Mouse (Mus musculus) spleen, adult 18-20 months (tissue): ENCODE results near the gene Fam118a.
A peak's percentile ranks its signal among the peaks of the same experiment; 100 is the strongest.
"Not testable (repeated sequence)": the region's sequence is repeated elsewhere in the genome, so short reads cannot be mapped to it uniquely, and the experiment has no call there.

Experiments used
- DNase-seq, 2 experiments: peaks; one replicate each; pipeline ENCODE4 v3.0.0; 2022; ENCODE audit warnings: mixed read lengths in 2 of 2

The Fam118a gene

DNA sequence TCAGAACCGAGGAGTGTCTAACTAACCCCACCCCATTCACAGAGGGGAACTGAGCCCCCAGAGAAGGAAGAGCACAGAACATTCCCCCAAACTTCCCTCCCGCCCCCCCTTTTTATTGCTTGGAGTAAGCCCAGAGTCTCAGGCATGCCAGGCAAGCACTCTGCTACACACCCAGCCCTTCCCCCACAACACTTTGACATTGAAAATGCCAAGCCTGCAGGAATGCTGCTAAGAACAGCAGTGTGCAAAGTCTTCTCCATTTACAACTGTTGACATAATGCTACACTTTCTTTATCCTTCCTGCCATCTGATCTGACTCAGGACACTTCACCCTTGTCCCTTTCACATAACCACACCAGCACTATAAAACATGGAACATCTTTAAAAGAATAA, 16.1 kb upstream of the Fam118a start:
- DNase-seq, result no peak

DNA sequence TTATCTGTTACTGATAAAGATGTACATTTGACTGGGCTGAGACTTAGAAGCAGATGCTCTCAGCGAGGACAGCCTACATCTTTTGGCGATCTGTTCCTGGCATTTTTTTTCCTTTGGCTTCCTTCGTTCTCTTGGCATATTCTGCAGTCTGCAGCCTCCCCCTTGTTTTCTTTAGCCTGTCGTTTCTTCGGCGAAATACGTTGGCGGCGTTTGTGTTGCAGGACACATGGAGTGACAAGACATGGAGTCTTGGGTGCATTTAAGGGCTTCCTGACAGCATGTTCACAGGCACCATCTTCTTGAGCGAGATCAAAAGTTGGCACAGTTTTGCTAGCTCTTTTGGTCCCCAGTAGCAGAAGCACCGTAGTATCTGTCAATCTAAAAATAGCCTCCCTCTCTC, 13.0 kb upstream of the Fam118a start:
- DNase-seq, result no peak

DNA sequence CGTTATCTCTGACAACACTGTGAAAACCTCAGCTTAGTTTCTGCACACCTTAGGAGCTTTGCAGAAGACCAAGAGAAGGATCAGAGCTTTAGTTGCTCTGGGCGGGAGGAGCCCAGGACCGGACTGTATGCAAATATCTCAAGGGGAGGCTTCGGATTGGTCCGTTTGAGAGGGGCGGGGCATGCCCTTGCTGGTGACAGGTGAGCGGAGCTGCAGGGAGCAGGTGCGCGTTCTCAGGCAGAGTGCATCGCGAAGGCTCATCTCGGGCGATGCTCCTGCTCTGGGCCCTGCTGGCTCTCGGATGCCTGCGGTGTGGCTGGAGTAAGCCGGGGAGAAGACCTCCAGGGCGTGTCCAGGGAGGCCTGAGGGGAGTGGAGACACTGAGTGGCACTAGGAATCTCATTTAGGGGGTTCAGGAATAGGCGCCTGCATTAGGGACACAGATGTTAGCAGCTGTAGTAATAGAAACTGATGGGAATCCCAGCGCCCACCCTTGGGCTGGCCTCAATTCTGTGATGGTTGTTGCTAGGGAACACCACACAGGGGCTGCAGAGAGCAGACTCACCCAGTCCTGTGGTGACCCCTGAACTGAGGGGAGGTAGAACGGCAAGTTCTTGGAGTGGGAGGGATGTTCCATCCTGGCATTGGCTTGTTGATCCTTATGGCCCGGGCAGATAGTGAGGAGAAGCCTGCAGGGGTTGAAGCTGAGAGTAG, 11.6 kb upstream of the Fam118a start, which contains the start of gene Upk3a:
Gene Upk3a (plus strand): TSS at position 191 of the 714 bp plus-strand sequence.
- no peak for DNase-seq

DNA sequence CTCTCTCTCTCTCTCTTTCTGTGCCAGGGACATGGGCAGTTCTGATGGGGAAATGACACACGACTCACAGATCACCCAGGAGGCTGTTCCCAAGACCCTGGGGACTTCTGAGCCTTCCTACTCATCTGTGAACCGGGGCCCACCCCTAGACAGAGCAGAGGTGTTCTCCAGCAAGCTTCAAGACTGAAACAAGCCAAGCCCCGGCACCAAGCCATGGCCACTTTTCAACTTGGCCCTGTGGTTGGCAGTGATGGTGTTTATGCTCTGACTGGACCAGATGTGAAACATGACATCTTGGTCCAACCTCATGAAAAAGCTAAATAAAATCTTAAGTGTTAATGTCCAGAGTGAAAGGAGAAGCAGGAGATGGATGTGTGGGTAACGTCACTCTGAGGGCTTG, 6.5 kb upstream of the Fam118a start:
- no peak for DNase-seq

DNA sequence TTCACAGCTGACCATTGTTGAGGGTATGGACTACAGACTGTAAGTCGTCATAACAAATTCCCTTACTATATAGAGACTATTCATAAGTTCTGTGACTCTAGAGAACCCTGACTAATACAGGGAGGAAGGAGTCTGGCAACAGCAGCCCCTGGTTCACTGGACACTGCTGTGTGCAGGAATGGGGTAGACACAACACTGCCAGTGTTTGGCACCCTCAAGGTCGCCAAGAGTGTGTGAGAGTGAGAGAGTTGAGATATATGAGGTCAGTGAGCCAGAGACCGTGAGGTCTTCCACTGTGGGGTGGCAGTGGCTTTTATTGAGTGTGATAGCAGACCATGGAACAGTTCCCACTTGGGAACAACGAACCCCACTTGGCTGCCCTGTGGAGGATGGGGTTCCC, 2.6 kb upstream of the Fam118a start:
- DNase-seq, result no peak

DNA sequence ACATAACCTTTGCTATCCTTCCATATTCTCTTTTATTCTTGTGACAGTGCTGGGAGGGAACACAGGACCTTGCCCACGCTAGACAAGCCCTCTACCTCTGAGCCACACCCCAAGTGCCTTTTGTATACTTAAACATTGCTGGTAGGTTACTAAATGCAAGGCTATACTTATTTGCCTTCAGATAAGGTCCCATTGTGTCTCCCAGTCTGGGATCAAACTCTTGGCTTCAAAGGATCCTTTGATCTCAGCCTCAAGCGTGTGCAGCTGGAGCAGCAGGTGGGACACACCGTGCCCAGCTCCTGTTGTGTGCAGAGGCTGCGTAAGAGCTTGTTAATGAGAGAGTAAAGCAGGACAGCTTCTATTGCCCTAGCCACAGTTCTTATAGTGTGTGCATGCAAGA, 1.0 kb upstream of the Fam118a start:
- DNase-seq, result no peak

DNA sequence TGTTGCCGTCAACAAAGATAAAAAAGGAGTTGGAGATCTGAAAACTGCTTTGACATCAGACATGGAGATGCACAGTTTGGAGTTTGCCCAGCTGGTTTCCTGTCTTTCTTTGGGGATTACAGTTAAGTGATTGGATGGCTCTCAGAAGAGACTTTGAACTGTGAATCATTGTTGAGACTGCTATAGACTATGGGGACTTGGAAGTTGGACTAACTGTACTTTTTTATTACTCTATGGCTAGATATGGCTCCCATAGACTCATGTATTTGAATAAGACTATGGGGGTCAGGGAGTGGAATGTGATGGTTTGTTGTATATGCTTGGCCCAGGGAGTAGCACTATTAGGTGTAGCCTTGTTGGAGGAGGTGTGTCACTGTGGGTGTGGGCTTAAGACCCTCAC, 1.9 kb downstream of the Fam118a start:
- DNase-seq, result not testable (repeated sequence)

DNA sequence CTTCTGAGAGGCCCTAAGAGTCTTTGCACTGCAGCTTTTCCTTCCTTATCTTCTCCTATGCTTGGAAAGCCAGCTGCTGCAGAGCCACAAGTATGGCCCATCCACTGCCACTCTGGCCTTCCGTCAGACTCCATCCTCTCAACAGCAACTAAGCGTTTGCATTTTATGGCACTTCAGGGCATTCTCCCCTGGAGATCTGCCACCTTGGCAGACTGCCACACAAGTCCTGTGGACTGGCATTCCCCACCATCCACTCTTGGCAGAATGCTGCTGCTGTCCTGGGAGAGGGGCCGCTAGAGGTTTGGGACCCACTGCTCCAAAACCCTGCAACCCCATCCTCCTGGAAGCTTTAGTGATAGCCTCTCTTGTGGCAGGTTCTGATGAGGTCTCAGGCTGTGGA, 3.1 kb downstream of the Fam118a start:
- DNase-seq, result no peak

DNA sequence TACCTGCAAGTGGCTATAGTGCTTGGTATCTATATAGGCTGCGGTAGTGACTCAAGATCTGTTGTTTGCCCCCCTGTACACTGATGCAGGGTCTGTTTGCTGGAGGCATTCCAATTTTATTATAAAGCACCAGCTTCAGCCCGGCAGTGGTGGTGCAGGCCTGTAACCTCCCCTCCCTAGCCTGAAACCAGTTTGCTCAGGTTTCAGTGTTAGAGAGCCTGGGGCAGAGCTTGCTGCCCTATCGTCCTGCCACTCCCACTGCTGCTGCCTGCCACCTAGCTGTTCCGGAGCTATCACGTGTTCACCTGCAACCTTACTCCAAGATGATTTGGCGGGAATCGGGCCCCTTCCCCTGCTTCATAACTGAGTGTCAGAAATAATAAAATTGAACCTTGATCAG, 5.2 kb downstream of the Fam118a start:
- DNase-seq, result not testable (repeated sequence)

DNA sequence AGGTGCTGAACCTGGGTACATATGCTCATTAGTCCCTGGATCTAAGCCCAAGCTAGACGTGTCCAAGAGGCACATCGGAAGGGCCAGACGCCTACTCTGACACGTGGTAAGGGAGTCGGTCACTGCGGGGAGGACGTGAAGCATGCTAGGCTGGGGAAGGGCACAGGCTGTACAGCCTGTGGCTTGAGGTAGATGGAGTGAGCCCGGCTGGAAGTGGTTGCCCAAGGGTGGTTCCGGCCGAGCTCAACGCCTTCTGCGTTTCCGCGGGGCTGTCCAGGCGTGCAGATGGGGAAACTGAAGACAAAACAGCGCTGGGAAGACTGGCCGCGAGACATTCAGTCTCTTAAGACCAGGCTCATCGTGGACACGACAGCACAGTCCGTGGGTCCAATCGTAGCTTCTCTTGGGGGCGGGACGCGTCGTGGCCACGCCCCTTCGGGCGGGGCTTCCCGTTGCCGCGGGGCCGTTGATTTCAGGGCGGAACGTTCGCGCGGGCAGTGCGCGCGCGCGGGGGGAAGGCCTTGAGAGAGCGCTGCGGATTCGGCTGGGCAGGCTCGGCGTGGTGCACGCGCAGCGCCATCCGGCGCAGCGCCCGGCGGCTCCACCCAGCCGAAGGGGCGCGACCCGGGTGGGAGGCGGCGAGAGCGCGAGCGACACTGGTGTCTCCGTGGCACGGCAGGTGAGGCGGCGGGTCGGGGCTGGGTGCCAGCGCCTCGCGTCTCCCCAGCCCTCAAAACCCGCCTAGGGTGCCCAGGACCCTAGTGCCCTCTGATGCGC, 8.0 kb downstream of the Fam118a start:
- peak; percentile 96 to 99 for DNase-seq

DNA sequence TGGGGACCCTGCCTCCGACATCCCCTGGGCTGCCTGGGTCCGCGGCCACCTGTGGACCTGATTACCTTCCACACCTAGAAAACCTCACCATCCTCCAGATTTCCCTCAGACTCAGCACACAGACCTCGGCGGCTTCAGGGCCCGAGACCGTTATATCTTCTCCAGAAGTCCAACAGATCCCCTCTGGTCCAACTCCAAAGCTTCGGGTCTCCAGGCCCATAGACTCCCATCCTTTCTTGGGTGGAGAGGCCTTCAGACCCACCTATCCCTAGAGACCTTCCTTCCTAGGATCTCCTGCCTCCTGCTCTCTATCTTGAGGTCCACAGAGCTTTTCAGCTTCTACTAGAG, 8.6 kb downstream of the Fam118a start:
- no peak for DNase-seq

DNA sequence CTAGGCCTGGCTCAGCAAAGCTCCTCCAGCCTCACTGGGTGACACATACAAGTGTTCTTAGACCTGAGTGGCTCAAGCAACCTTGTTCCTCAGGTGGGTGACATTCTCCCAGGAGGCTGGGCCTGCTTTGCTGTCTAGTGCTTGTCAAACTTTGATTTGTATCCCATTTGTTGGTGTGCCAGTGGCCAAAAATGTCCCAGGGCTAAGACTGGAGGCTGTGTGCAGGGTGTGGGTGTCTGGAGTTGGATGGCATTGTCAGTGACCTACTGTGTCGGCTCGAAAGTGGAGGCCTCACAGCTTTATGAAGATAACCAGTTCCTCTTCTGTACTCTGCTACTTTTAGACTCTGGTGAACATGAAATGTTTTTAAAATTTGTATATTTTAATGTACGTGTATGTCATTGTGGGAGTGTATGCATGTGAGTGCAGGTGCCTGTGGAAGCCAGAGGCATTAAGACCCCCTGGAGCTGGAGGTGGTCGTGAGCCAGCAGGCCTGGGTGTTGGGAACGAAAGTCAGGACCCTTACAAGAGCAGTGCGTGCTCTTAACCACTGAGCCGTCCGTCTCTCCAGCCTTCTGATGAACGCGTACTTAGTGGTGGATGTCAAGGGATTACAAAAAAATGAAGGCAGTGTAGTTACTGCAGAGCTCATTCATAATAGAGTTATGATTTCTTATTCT, 12.9 kb downstream of the Fam118a start:
- no peak for DNase-seq

DNA sequence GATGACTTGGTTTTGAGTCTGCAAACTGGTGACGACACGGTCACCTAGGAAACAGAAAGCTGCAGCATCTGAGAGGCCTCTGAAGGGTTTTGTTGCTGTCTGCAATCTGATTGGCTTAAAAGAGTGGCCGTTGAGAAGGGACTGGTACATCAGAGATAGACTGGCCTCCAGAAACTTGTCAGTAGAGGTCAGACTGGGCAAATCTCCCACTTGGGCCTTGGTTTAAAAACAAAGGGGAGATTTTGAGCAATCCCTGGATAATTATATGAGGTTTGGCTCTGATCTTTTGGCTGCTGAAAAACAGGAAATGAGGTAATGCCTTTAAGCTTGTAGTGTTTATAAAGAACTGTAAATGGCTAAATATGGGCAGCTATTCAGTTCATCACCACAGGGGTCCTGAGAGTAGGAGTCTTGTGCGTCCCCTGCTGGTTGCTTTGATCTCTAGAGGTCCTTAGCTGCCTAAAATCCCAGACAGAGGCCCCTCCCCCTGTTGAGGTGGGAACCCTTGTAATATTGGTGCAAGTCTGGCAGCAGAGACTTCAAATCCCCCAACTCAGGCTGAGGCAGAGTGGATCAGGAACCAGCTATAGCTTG, 13.7 kb downstream of the Fam118a start:
- DNase-seq, result peak; percentile 33 to 54

DNA sequence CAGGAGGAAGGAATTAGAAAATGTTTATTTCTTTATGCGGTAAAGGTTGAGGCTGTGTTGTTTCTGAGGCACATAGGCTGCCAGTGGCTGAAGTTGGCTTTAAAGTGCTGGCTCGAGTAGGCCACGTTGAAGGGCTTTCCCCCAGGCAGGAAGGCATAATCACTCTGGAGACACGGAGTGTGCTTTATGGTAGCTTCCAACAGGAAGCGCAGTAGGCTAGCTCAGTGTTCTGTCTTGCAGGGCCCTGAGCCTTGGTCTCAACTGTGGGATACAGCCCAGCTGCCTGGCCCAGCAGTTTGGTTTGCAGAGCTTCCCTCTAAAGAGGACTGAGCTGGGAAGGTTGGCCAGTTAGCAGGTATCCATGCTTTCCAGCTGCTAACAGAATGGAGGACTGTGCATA, 14.4 kb downstream of the Fam118a start:
- no peak for DNase-seq

DNA sequence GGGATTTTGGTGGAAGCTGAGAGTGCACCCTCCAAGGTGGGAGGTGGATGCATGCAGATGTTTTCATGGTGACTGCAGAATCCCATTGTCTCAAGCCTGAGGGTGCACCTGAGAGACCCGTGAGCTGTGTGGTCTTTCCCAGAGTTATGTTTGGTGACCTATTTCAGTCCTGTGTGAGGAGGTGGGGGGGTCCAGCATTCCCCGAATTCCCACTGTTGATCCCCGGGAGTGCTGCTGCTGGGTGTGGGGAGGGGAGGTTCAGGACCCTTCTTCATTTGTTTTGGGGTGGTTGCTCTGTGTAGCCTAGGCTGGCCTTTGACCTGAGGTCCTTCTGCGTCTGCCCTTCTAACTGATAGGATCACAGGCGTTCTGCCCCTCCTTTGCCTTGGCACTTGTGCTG, 15.0 kb downstream of the Fam118a start:
- DNase-seq, result no peak

DNA sequence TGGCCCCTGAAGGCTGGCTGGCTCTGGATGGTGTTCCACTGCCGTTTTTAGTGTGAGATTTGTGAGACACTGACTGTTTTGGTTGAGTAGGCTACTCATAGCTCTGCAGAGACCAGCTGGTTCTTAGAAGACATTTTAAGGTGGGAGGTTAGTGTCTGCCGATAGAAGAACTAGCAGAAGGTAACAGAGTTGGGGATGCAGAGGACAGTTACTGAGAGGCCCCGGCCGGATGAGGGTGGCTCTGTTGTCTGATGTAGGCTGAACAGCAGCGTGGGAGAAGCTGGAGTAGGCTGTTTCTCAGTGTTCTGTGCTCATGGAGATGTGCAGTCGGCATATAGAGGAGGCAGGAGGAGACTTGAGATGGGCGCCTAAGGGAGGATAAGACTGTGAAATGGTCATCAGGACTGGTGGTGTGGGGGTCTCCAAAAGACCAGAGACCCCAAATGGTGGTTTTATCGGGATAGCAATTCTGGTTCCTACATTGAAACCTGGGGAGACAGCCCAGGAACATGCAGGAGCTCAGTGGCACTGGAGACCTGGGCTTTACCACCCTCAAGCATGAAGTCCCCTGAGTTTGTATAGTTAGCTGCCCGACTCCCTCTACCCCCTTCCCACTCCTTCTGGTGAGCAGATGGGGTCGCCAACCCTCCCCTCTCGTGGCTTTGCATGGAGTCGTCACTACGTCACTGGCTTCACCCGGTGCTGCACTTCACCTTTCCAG, 17.6 kb downstream of the Fam118a start:
- no peak for DNase-seq

DNA sequence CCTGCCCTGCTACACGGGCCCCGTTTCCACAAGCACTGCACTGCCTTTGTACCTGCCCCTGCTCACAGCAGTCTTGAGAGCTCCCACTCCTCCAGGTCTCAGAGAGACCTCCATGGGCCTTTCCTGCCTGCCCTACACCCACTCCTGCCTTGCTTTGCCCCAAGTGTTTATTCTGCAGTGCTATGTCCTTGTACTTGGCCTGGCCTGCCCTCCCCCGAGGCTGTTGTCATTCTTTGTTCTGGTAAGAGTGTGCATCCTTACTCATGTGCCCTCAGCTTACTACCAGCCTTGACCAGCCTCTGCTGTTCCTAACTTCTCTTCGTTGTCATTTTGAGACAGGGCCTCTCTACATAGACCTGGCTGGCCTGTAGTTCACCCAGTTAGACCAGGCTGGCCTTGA, 19.1 kb downstream of the Fam118a start:
- no peak for DNase-seq

DNA sequence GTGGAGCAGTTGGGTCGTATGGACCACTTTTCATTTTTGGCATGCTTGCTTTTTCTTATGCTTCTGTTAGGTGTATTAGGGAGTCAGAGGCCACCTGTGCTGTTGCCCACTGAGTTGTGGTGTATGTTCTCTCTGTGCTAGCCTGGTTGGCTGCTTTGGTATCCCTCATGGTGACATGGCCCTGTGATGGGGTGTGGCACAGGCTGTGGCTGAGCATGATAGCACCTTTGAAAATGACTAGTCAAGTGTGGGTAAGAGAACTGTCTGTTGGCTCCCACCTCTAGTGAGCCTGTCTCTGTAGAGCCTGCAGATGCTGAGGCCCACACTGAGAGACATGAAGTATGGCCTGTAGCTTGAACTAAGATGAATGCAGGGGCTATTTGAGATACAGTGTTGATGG, 21.0 kb downstream of the Fam118a start:
- no peak for DNase-seq

DNA sequence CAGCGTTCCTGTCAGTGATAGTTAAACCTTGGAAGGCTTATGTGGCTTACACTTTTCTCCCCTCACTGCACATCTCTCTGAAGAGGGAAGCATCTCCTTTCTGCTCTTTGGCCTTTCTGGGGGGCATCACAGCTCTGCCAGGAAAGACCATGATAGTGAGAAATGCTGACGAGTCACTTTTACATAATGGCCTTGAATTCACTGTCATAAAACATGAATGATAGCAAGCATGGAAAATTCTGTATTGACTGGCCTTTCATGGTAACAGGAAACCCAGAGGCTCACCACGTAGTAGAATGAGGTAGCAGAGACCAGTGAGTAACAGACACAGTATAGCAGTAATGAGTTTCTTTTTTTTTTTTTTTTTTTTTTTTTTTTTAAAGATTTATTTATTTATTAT, 25.4 kb downstream of the Fam118a start:
- DNase-seq, result no peak

DNA sequence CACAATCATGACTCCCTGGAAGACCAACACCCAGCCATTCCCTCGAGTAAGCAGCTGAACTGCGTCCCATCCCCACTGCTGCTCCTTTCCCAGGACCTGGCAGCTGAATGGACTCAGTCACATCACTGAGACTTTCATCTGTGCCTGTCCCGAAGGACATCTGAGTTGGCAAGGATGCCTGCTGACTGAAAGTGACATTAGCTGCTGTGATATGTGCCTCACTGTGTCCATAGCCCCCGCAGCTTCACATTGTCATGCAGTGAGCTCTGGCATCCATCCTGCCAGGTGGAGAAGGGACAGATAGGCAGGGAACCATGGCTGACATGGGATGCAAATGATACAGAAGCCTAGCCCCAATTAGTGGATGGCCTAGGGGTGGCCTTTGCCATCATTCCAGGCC, 26.4 kb downstream of the Fam118a start:
- no peak for DNase-seq

DNA sequence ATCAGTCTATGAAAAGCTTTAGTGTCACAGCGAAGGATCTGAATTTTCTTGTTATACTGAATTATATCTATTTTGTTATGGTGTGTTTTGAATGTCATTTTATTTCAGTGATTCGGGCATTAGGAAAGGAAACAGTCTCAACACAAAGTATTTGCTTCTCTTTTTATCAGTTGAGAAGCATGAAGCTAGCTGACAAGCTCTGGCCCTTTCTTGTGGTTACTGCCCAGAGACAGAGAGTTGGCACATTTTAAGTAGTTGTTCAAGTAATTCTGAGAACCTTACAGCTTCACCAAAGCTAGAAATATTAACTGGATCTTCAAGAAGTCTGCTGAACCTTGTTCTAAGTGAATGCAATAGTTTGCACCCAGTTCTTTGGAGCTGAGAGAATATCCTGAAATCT, 34.7 kb downstream of the Fam118a start:
- no peak for DNase-seq

DNA sequence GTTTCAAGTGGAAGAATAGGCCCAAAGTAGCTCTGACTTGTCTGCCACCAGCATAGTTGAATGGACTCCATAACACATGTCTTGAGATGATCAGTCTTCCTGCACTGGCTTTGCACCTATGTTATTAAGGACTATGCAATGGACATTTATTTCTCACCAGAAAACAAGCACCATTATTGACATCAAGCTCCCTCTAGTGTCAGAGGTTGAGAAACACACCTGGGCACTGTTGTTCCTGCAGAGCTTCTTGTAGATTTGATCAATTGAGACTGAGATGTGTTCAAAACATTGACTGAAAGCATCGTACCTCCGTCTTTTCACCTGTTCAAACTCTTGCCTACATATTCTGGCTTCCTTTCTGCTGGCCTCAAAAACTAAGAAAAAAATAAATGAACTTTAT, 41.8 kb downstream of the Fam118a start:
- DNase-seq, result peak in 1 of 2 experiments; percentile 8

DNA sequence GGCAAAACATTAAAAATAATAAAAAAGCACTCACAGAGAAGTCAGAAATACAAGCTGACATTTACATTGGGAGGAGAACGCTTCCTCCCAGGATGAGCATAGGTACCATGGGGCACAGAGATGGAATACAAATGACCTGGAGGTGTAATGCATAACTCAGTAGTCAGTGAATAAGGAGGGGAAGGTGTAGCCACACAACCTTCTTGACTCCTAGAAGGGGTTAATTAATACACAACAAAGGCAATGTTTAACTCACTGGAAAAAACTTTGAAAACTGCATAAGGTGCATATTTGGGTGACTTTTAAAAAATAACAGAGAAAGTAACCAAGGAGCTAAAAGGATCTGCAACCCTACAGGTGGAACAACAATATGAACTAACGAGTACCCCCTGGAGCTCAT, 43.9 kb downstream of the Fam118a start:
- DNase-seq, result no peak
